Mouse (Mus musculus): ENCODE data around the gene Tmprss4.

Tmprss4 gene

GRCm38 (mm10) chr9:45138191-45139032, 65.5 kb downstream of the Tmprss4 start, which contains the start of gene Scn4b:
Gene Scn4b, plus strand, starts transcription at chr9:45138395.
- DNase-seq (ENCODE audit: low read depth, low spot score): no peak

- DNase-seq (ENCODE audit: low read depth, low spot score): no peak
Measured at GRCm38 (mm10) chr9:45136442-45137169, 67.3 kb downstream of the Tmprss4 start.

GRCm38 (mm10) chr9:45133484-45134310, 70.2 kb downstream of the Tmprss4 start:
- DNase-seq (ENCODE audit: low read depth, low spot score): no peak

- DNase-seq (ENCODE audit: low read depth, low spot score): no peak
Measured at GRCm38 (mm10) chr9:45130119-45130518, 73.8 kb downstream of the Tmprss4 start.

- DNase-seq (ENCODE audit: low read depth, low spot score): no peak
Measured at GRCm38 (mm10) chr9:45126941-45127340, 77.0 kb downstream of the Tmprss4 start.

- no peak for DNase-seq (ENCODE audit: low read depth, low spot score)
Measured at GRCm38 (mm10) chr9:45125211-45125610, 78.7 kb downstream of the Tmprss4 start.

All from telencephalon, adult 2 months (tissue).